Mouse (Mus musculus): ENCODE measurements around the gene Eri3. TPM values are rescaled to one million over a fixed set of nuclear protein-coding genes. Genes with fewer than 3 reads are reported as not detected.

Gene Eri3
- polyA plus RNA-seq, 1 experiment from 2014 or later = 111 TPM

GRCm38 (mm10) chr4:117589081-117589660 lies 39.0 kb downstream of the Eri3 start:
- Histone ChIP-seq H3K27me3 (ENCODE audit: low read depth, poor library complexity, severe bottlenecking) (peaks cover 75% of the 10 kb centered on the region), H3K4me1 (peaks cover 52% of the 10 kb centered on the region), H3K27ac (replicated peaks) (peak overlapping the region; percentile 15; the same call in 1 of the 2 replicates), H3K9me3 (replicated peaks) (no peaks in the 10 kb centered on the region), H3K36me3 (peaks cover 70% of the 10 kb centered on the region), H3K4me3 (no peak overlapping the region; the same call in 1 of the 2 replicates)
- DNase-seq (ENCODE audit: low spot score) = peak; percentile 51
- 20% methylated on average over 8 of the region's 8 CpGs for WGBS

GRCm38 (mm10) chr4:117590781-117591180 lies 40.6 kb downstream of the Eri3 start:
- H3K9me3 ChIP-seq (replicated peaks) = no peaks in the 10 kb centered on the region
- H3K36me3 ChIP-seq = peaks cover 71% of the 10 kb centered on the region
- H3K4me3 ChIP-seq = no peak overlapping the region
- no peak overlapping the region for H3K27ac ChIP-seq (replicated peaks)
- no peak for DNase-seq (ENCODE audit: low spot score)
- peaks cover 46% of the 10 kb centered on the region for H3K4me1 ChIP-seq
- H3K27me3 ChIP-seq (ENCODE audit: low read depth, poor library complexity, severe bottlenecking) = peaks cover 60% of the 10 kb centered on the region
- WGBS = 90% methylated on average over 2 of the region's 2 CpGs

- no peak overlapping the region for H3K27ac ChIP-seq (replicated peaks)
- WGBS = 86% methylated on average over 5 of the region's 5 CpGs
- no peaks in the 10 kb centered on the region for H3K9me3 ChIP-seq (replicated peaks)
- peaks cover 78% of the 10 kb centered on the region for H3K36me3 ChIP-seq
- no peak for DNase-seq (ENCODE audit: low spot score)
- H3K4me3 ChIP-seq = no peak overlapping the region
- H3K27me3 ChIP-seq (ENCODE audit: low read depth, poor library complexity, severe bottlenecking) = peaks cover 53% of the 10 kb centered on the region
- peaks cover 36% of the 10 kb centered on the region for H3K4me1 ChIP-seq
Measured at GRCm38 (mm10) chr4:117592206-117592605, 42.0 kb downstream of the Eri3 start.

GRCm38 (mm10) chr4:117595293-117595692 lies 45.1 kb downstream of the Eri3 start:
- Histone ChIP-seq H3K9me3 (replicated peaks) (no peaks in the 10 kb centered on the region), H3K4me3 (no peak overlapping the region), H3K27ac (replicated peaks) (no peak overlapping the region), H3K27me3 (ENCODE audit: low read depth, poor library complexity, severe bottlenecking) (peaks cover 50% of the 10 kb centered on the region), H3K36me3 (peaks cover 89% of the 10 kb centered on the region), H3K4me1 (peaks cover 8% of the 10 kb centered on the region)
- WGBS = 89% methylated on average over 10 of the region's 10 CpGs
- DNase-seq (ENCODE audit: low spot score) = no peak

- peaks cover 16% of the 10 kb centered on the region for H3K27me3 ChIP-seq (ENCODE audit: low read depth, poor library complexity, severe bottlenecking)
- peaks cover 31% of the 10 kb centered on the region for H3K4me1 ChIP-seq
- 56% methylated on average over 7 of the region's 7 CpGs for WGBS
- H3K27ac ChIP-seq (replicated peaks) = no peak overlapping the region
- H3K9me3 ChIP-seq (replicated peaks) = no peaks in the 10 kb centered on the region
- no peak for DNase-seq (ENCODE audit: low spot score)
- H3K36me3 ChIP-seq = peaks cover 53% of the 10 kb centered on the region
- no peak overlapping the region for H3K4me3 ChIP-seq
Measured at GRCm38 (mm10) chr4:117599986-117600565, 49.9 kb downstream of the Eri3 start.

GRCm38 (mm10) chr4:117601338-117601776 lies 51.2 kb downstream of the Eri3 start:
- Histone ChIP-seq H3K9me3 (replicated peaks) (no peaks in the 10 kb centered on the region), H3K27ac (replicated peaks) (no peak overlapping the region; the same call in 1 of the 2 replicates), H3K4me1 (peaks cover 44% of the 10 kb centered on the region), H3K27me3 (ENCODE audit: low read depth, poor library complexity, severe bottlenecking) (peaks cover 13% of the 10 kb centered on the region), H3K4me3 (no peak overlapping the region), H3K36me3 (peaks cover 41% of the 10 kb centered on the region)
- 25% methylated on average over 5 of the region's 5 CpGs for WGBS
- DNase-seq (ENCODE audit: low spot score) = no peak

- peak; percentile 38 for DNase-seq (ENCODE audit: low spot score)
- H3K27me3 ChIP-seq (ENCODE audit: low read depth, poor library complexity, severe bottlenecking) = no peaks in the 10 kb centered on the region
- peak overlapping the region; percentile 73 for H3K27ac ChIP-seq (replicated peaks)
- 37% methylated on average over 16 of the region's 16 CpGs for WGBS
- peaks cover 61% of the 10 kb centered on the region for H3K4me1 ChIP-seq
- no peaks in the 10 kb centered on the region for H3K9me3 ChIP-seq (replicated peaks)
- H3K36me3 ChIP-seq = peaks cover 31% of the 10 kb centered on the region
- peak overlapping the region; percentile 0; the same call in 1 of the 2 replicates for H3K4me3 ChIP-seq
Measured at GRCm38 (mm10) chr4:117605099-117605953, 55.2 kb downstream of the Eri3 start.

GRCm38 (mm10) chr4:117605954-117606227 lies 55.7 kb downstream of the Eri3 start:
- Histone ChIP-seq H3K4me3 (peak overlapping the region; percentile 0; the same call in 1 of the 2 replicates), H3K9me3 (replicated peaks) (no peaks in the 10 kb centered on the region), H3K27ac (replicated peaks) (peak overlapping the region; percentile 73), H3K27me3 (ENCODE audit: low read depth, poor library complexity, severe bottlenecking) (no peaks in the 10 kb centered on the region), H3K4me1 (peaks cover 59% of the 10 kb centered on the region), H3K36me3 (peaks cover 34% of the 10 kb centered on the region)
- WGBS = 33% methylated on average over 1 of the region's 1 CpGs
- DNase-seq (ENCODE audit: low spot score) = no peak

GRCm38 (mm10) chr4:117606831-117607610 lies 56.9 kb downstream of the Eri3 start:
- no peak for DNase-seq (ENCODE audit: low spot score)
- Histone ChIP-seq H3K4me1 (peaks cover 48% of the 10 kb centered on the region), H3K4me3 (no peak overlapping the region), H3K36me3 (peaks cover 37% of the 10 kb centered on the region), H3K9me3 (replicated peaks) (no peaks in the 10 kb centered on the region), H3K27me3 (ENCODE audit: low read depth, poor library complexity, severe bottlenecking) (no peaks in the 10 kb centered on the region), H3K27ac (replicated peaks) (0 out of 2 replicates have a peak overlapping the region, but pooled peaks have one; percentile 23)
- 91% methylated on average over 5 of the region's 5 CpGs for WGBS

GRCm38 (mm10) chr4:117608265-117608664 lies 58.1 kb downstream of the Eri3 start:
- Histone ChIP-seq H3K36me3 (peaks cover 50% of the 10 kb centered on the region), H3K4me1 (peaks cover 46% of the 10 kb centered on the region), H3K27ac (replicated peaks) (no peak overlapping the region), H3K27me3 (ENCODE audit: low read depth, poor library complexity, severe bottlenecking) (no peaks in the 10 kb centered on the region), H3K9me3 (replicated peaks) (no peaks in the 10 kb centered on the region), H3K4me3 (no peak overlapping the region)
- 86% methylated on average over 9 of the region's 9 CpGs for WGBS
- no peak for DNase-seq (ENCODE audit: low spot score)

GRCm38 (mm10) chr4:117609371-117610039 lies 59.3 kb downstream of the Eri3 start:
- Histone ChIP-seq H3K27ac (replicated peaks) (no peak overlapping the region), H3K9me3 (replicated peaks) (no peaks in the 10 kb centered on the region), H3K4me3 (no peak overlapping the region), H3K27me3 (ENCODE audit: low read depth, poor library complexity, severe bottlenecking) (no peaks in the 10 kb centered on the region), H3K4me1 (peaks cover 39% of the 10 kb centered on the region), H3K36me3 (peaks cover 62% of the 10 kb centered on the region)
- WGBS = 71% methylated on average over 7 of the region's 7 CpGs
- no peak for DNase-seq (ENCODE audit: low spot score)

- Histone ChIP-seq H3K36me3 (peaks cover 77% of the 10 kb centered on the region), H3K27me3 (ENCODE audit: low read depth, poor library complexity, severe bottlenecking) (no peaks in the 10 kb centered on the region), H3K27ac (replicated peaks) (no peak overlapping the region), H3K4me3 (no peak overlapping the region), H3K4me1 (peaks cover 20% of the 10 kb centered on the region), H3K9me3 (replicated peaks) (no peaks in the 10 kb centered on the region)
- WGBS = 86% methylated on average over 4 of the region's 4 CpGs
- DNase-seq (ENCODE audit: low spot score) = no peak
Measured at GRCm38 (mm10) chr4:117611385-117611784, 61.2 kb downstream of the Eri3 start.
